Mouse (Mus musculus) neural tube, embryonic 15.5 days (tissue): ENCODE results near the gene Hes3. TPM values are rescaled to one million over a fixed set of nuclear protein-coding genes. Genes with fewer than 3 reads are reported as not detected.

ENCODE experiments used
- ATAC-seq: fragments of 200-750 bp; cut with Nextera tagmentation; 2 replicates; pipeline ENCODE4 v1.8.0; 2017; ENCODE audit warnings: mild to moderate bottlenecking, moderate TSS enrichment, moderate library complexity; ENCODE audit not compliant: low FRiP score
- H3K27ac ChIP-seq: fragments of 300-500 bp; sonication (generic); replicated peaks from 2 replicates; pipeline ENCODE4 v1.5.1; 2015; ENCODE audit warnings: mild to moderate bottlenecking, inconsistent platforms
- H3K27me3 ChIP-seq: fragments of 300-500 bp; sonication (generic); replicated peaks from 2 replicates; pipeline ENCODE4 v1.6.1; 2015; ENCODE audit warnings: inconsistent platforms
- H3K36me3 ChIP-seq: fragments of 300-500 bp; sonication (generic); 2 replicates; pipeline ENCODE4 v1.6.1; 2015; ENCODE audit warnings: inconsistent platforms
- H3K4me1 ChIP-seq: fragments of 300-500 bp; sonication (generic); 2 replicates; pipeline ENCODE4 v1.6.1; 2015; ENCODE audit warnings: inconsistent platforms
- H3K4me2 ChIP-seq: fragments of 300-500 bp; sonication (generic); 2 replicates; pipeline ENCODE4 v1.6.1; 2015; ENCODE audit warnings: inconsistent platforms, mild to moderate bottlenecking, moderate library complexity
- H3K4me3 ChIP-seq: fragments of 300-500 bp; sonication (generic); replicated peaks from 2 replicates; pipeline ENCODE4 v1.5.1; 2015; ENCODE audit warnings: mild to moderate bottlenecking, inconsistent platforms
- H3K9ac ChIP-seq: fragments of 300-500 bp; sonication (generic); replicated peaks from 2 replicates; pipeline ENCODE4 v1.6.1; 2015; ENCODE audit warnings: mild to moderate bottlenecking, inconsistent platforms
- H3K9me3 ChIP-seq: fragments of 300-500 bp; sonication (generic); replicated peaks from 2 replicates; pipeline ENCODE4 v1.6.1; 2016; ENCODE audit warnings: inconsistent platforms
- WGBS: fragments of 180-500 bp; shearing (Covaris S2); methylation state at CpG from one replicate; pipeline ENCODE4 v1.1.7; 2015; ENCODE audit warnings: mixed read lengths; 5-methylcytosine and 5-hydroxymethylcytosine counted together
- polyA plus RNA-seq: library from polyadenylated mRNA; unstranded; fragments of >200 nt; fragmentation: Nextera tagmentation; extraction: Ambion mirVana; gene quantifications from 2 replicates; pipeline ENCODE4 v1.2.1, GENCODE M21; 2015

The Hes3 gene
- polyA plus RNA-seq, 1 experiment from 2014 or later = 0.29 TPM

- H3K4me3 ChIP-seq = peak overlapping the region; percentile 65
- 2% methylated on average over 20 of the region's 20 CpGs for WGBS
- H3K9ac ChIP-seq = peak overlapping the region; percentile 88
- no peaks in the 10 kb centered on the region for H3K9me3 ChIP-seq
- peaks cover 30% of the 10 kb centered on the region for H3K27me3 ChIP-seq
- H3K4me1 ChIP-seq = peaks cover 50% of the 10 kb centered on the region
- peak; percentile 45 for ATAC-seq
- H3K4me2 ChIP-seq = peak overlapping the region; percentile 90
- peaks cover 7% of the 10 kb centered on the region for H3K36me3 ChIP-seq
- peak overlapping the region; percentile 82 for H3K27ac ChIP-seq
Measured at GRCm38 (mm10) chr4:152274681-152275131, 16.8 kb downstream of the Hes3 start.

- peak; percentile 76 for ATAC-seq
Measured at GRCm38 (mm10) chr4:152273621-152274236, 17.7 kb downstream of the Hes3 start, which contains the start of gene Gpr153. Gene Gpr153 (plus strand): TSS chr4:152274232.

GRCm38 (mm10) chr4:152273191-152273590 is 18.3 kb downstream of the Hes3 start:
- 25% methylated on average over 3 of the region's 3 CpGs for WGBS
- peaks cover 51% of the 10 kb centered on the region for H3K4me1 ChIP-seq
- no peaks in the 10 kb centered on the region for H3K9me3 ChIP-seq
- H3K9ac ChIP-seq = 0 out of 2 replicates have a peak overlapping the region, but pooled peaks have one; percentile 88
- H3K27me3 ChIP-seq = peaks cover 24% of the 10 kb centered on the region
- H3K27ac ChIP-seq = peak overlapping the region; percentile 82
- peak overlapping the region; percentile 65 for H3K4me3 ChIP-seq
- H3K36me3 ChIP-seq = peaks cover 6% of the 10 kb centered on the region; the same call in 1 of the 2 replicates
- peak overlapping the region; percentile 90 for H3K4me2 ChIP-seq
- ATAC-seq = no peak

More at GRCm38 (mm10) chr4:152273621-152274236, 17.7 kb downstream of the Hes3 start, which contains the start of gene Gpr153:
- Histone ChIP-seq H3K36me3 (peaks cover 6% of the 10 kb centered on the region; the same call in 1 of the 2 replicates), H3K4me2 (peak within 1 kb of the TSS; percentile 90), H3K27ac (peak within 1 kb of the TSS; percentile 82), H3K27me3 (peaks cover 24% of the 10 kb centered on the region), H3K9ac (peak within 1 kb of the TSS; percentile 88), H3K9me3 (no peaks in the 10 kb centered on the region), H3K4me1 (peaks cover 50% of the 10 kb centered on the region), H3K4me3 (peak within 1 kb of the TSS; percentile 65)
- under 1% methylated on average over 25 of the region's 48 CpGs for WGBS

GRCm38 (mm10) chr4:152272449-152273049 is 18.9 kb downstream of the Hes3 start:
- Histone ChIP-seq H3K4me1 (peaks cover 57% of the 10 kb centered on the region), H3K9me3 (no peaks in the 10 kb centered on the region), H3K27ac (peak overlapping the region; percentile 82), H3K27me3 (peaks cover 24% of the 10 kb centered on the region), H3K9ac (no peak overlapping the region), H3K36me3 (peaks cover 6% of the 10 kb centered on the region; the same call in 1 of the 2 replicates), H3K4me3 (no peak overlapping the region), H3K4me2 (no peak overlapping the region)
- WGBS = 38% methylated on average over 9 of the region's 9 CpGs
- no peak for ATAC-seq

GRCm38 (mm10) chr4:152272006-152272405 is 19.5 kb downstream of the Hes3 start:
- H3K27me3 ChIP-seq = peaks cover 21% of the 10 kb centered on the region
- H3K27ac ChIP-seq = peak overlapping the region; percentile 82
- no peak for ATAC-seq
- H3K4me1 ChIP-seq = peaks cover 60% of the 10 kb centered on the region
- no peak overlapping the region for H3K4me3 ChIP-seq
- H3K36me3 ChIP-seq = peaks cover 6% of the 10 kb centered on the region; the same call in 1 of the 2 replicates
- WGBS = 81% methylated on average over 7 of the region's 7 CpGs
- H3K4me2 ChIP-seq = no peak overlapping the region
- no peaks in the 10 kb centered on the region for H3K9me3 ChIP-seq
- H3K9ac ChIP-seq = no peak overlapping the region

GRCm38 (mm10) chr4:152271334-152271733 is 20.1 kb downstream of the Hes3 start:
- WGBS = 93% methylated on average over 11 of the region's 11 CpGs
- H3K9me3 ChIP-seq = no peaks in the 10 kb centered on the region
- no peak for ATAC-seq

GRCm38 (mm10) chr4:152270599-152270998 is 20.9 kb downstream of the Hes3 start:
- peaks cover 8% of the 10 kb centered on the region for H3K27me3 ChIP-seq
- no peak overlapping the region for H3K4me3 ChIP-seq
- peaks cover 56% of the 10 kb centered on the region for H3K4me1 ChIP-seq
- no peak overlapping the region for H3K27ac ChIP-seq
- H3K4me2 ChIP-seq = no peak overlapping the region
- H3K9me3 ChIP-seq = no peaks in the 10 kb centered on the region
- peaks cover 6% of the 10 kb centered on the region; the same call in 1 of the 2 replicates for H3K36me3 ChIP-seq
- 68% methylated on average over 9 of the region's 9 CpGs for WGBS
- ATAC-seq = no peak
- no peak overlapping the region for H3K9ac ChIP-seq

More at GRCm38 (mm10) chr4:152271334-152271733, 20.1 kb downstream of the Hes3 start:
- Histone ChIP-seq H3K27me3 (peaks cover 15% of the 10 kb centered on the region), H3K36me3 (peaks cover 6% of the 10 kb centered on the region; the same call in 1 of the 2 replicates), H3K4me2 (no peak overlapping the region), H3K4me3 (no peak overlapping the region), H3K4me1 (peaks cover 56% of the 10 kb centered on the region), H3K9ac (no peak overlapping the region), H3K27ac (no peak overlapping the region)

GRCm38 (mm10) chr4:152269967-152270366 is 21.5 kb downstream of the Hes3 start:
- 89% methylated on average over 13 of the region's 13 CpGs for WGBS
- H3K27me3 ChIP-seq = peaks cover 1% of the 10 kb centered on the region
- no peak overlapping the region for H3K9ac ChIP-seq

GRCm38 (mm10) chr4:152267748-152268369 is 23.6 kb downstream of the Hes3 start:
- no peaks in the 10 kb centered on the region for H3K9me3 ChIP-seq
- H3K27me3 ChIP-seq = no peaks in the 10 kb centered on the region; the same call in 1 of the 2 replicates
- H3K4me1 ChIP-seq = peaks cover 43% of the 10 kb centered on the region
- H3K4me2 ChIP-seq = no peak overlapping the region
- no peak for ATAC-seq
- 66% methylated on average over 13 of the region's 13 CpGs for WGBS
- H3K9ac ChIP-seq = no peak overlapping the region
- no peak overlapping the region for H3K4me3 ChIP-seq
- peaks cover 17% of the 10 kb centered on the region; the same call in 1 of the 2 replicates for H3K36me3 ChIP-seq
- no peak overlapping the region for H3K27ac ChIP-seq

More at GRCm38 (mm10) chr4:152269967-152270366, 21.5 kb downstream of the Hes3 start:
- H3K36me3 ChIP-seq = peaks cover 10% of the 10 kb centered on the region; the same call in 1 of the 2 replicates
- H3K27ac ChIP-seq = no peak overlapping the region
- no peak overlapping the region for H3K4me3 ChIP-seq
- peaks cover 54% of the 10 kb centered on the region for H3K4me1 ChIP-seq
- no peaks in the 10 kb centered on the region for H3K9me3 ChIP-seq
- no peak for ATAC-seq
- no peak overlapping the region for H3K4me2 ChIP-seq

- no peak for ATAC-seq
- Histone ChIP-seq H3K27ac (peak overlapping the region; percentile 45), H3K27me3 (no peaks in the 10 kb centered on the region; the same call in 1 of the 2 replicates), H3K4me1 (peaks cover 32% of the 10 kb centered on the region), H3K4me3 (no peak overlapping the region), H3K9ac (no peak overlapping the region), H3K36me3 (0 out of 2 replicates have a peak, but pooled peaks cover 11% of the 10 kb centered on the region), H3K9me3 (no peaks in the 10 kb centered on the region), H3K4me2 (no peak overlapping the region)
- 63% methylated on average over 10 of the region's 10 CpGs for WGBS
Measured at GRCm38 (mm10) chr4:152266236-152266895, 25.1 kb downstream of the Hes3 start.

GRCm38 (mm10) chr4:152265791-152266190 is 25.7 kb downstream of the Hes3 start:
- Histone ChIP-seq H3K9ac (0 out of 2 replicates have a peak overlapping the region, but pooled peaks have one; percentile 3), H3K4me1 (peaks cover 32% of the 10 kb centered on the region), H3K4me2 (no peak overlapping the region), H3K27me3 (no peaks in the 10 kb centered on the region; the same call in 1 of the 2 replicates), H3K9me3 (no peaks in the 10 kb centered on the region), H3K4me3 (no peak overlapping the region), H3K36me3 (0 out of 2 replicates have a peak, but pooled peaks cover 16% of the 10 kb centered on the region), H3K27ac (peak overlapping the region; percentile 45)
- 64% methylated on average over 5 of the region's 5 CpGs for WGBS
- no peak for ATAC-seq
